ENCODE assay signal across 8 mouse cellular contexts in genomic region chr10:42275401-42275870, GRCm38 (mm10). TPM values are rescaled to one million over a fixed set of nuclear protein-coding genes. Genes with fewer than 3 reads are reported as not detected.
DNase-seq lines count a peak whose midpoint lies in the region; ATAC-seq and TF ChIP-seq lines count a peak whose summit lies in the region.

No protein-coding gene starts in this region.

- WGBS in bone marrow, adult 2 months: under 1% methylated on average over 53 of the region's 54 CpGs
- under 1% methylated on average over 40 of the region's 54 CpGs for WGBS in forebrain, embryonic 14.5 days
- WGBS in limb, embryonic 10.5 days: 0% methylated on average over 32 of the region's 54 CpGs
- under 1% methylated on average over 50 of the region's 54 CpGs for WGBS in midbrain, embryonic 13.5 days

- no peak overlapping the region for H3K27ac ChIP-seq in ES-Bruce4 (ENCODE audit: insufficient read depth, low read length)
- peak overlapping the region; percentile 97 for H3K27ac ChIP-seq in bone marrow, adult 2 months (ENCODE audit: control insufficient read depth, insufficient read depth, low read depth, low read length, poor library complexity)
- peak overlapping the region; percentile 98 for H3K27ac ChIP-seq in forebrain, embryonic 14.5 days (ENCODE audit: low read depth, low read length)
- H3K27ac ChIP-seq in limb, embryonic 10.5 days: peak overlapping the region; percentile 92
- H3K27ac ChIP-seq in midbrain, embryonic 13.5 days: peak overlapping the region; percentile 98

- H3K4me1 ChIP-seq in ES-Bruce4 (ENCODE audit: control insufficient read depth, insufficient read depth, low read length): no peaks in the 10 kb centered on the region
- H3K4me1 ChIP-seq in bone marrow, adult 2 months (ENCODE audit: control insufficient read depth, insufficient read depth, low read length): peaks cover 8% of the 10 kb centered on the region; the same call in 1 of the 2 replicates
- peaks cover 15% of the 10 kb centered on the region for H3K4me1 ChIP-seq in forebrain, embryonic 14.5 days (ENCODE audit: control insufficient read depth, insufficient read depth, low read length)
- H3K4me1 ChIP-seq in limb, embryonic 10.5 days: peaks cover 50% of the 10 kb centered on the region
- peaks cover 35% of the 10 kb centered on the region for H3K4me1 ChIP-seq in midbrain, embryonic 13.5 days (replicated peaks)

- H3K9ac ChIP-seq in ES-Bruce4 (ENCODE audit: low read depth, poor library complexity, severe bottlenecking): peak overlapping the region; percentile 93
- H3K9ac ChIP-seq in forebrain, embryonic 14.5 days (ENCODE audit: low read length): peak overlapping the region; percentile 75
- peak overlapping the region; percentile 74 for H3K9ac ChIP-seq in midbrain, embryonic 13.5 days (replicated peaks)

- DNase-seq in forebrain, embryonic 14.5 days (ENCODE audit: low spot score): peak; percentile 39
- peak; percentile 80 for DNase-seq in induced T-regulatory cell, adult 2 months (ENCODE audit: low read depth)
- DNase-seq in limb, embryonic 10.5 days (ENCODE audit: low spot score): peak; percentile 76
- DNase-seq in splenic B cell, adult 2 months (ENCODE audit: low read depth, low spot score): peak; percentile 64

- no peaks in the 10 kb centered on the region for H3K9me3 ChIP-seq in ES-Bruce4 (replicated peaks; ENCODE audit: control insufficient read depth, insufficient read depth, low read length, poor library complexity, severe bottlenecking)
- no peaks in the 10 kb centered on the region for H3K9me3 ChIP-seq in forebrain, embryonic 14.5 days (replicated peaks; ENCODE audit: control insufficient read depth, low read length)
- H3K9me3 ChIP-seq in limb, embryonic 10.5 days (replicated peaks): no peaks in the 10 kb centered on the region
- H3K9me3 ChIP-seq in midbrain, embryonic 13.5 days: no peaks in the 10 kb centered on the region

- ATAC-seq in forebrain, embryonic 14.5 days: no peak
- ATAC-seq in midbrain, embryonic 13.5 days: no peak
- ATAC-seq in inflammation-experienced regulatory T-cells, adult 6 months: no peak

- H3K36me3 ChIP-seq in ES-Bruce4 (ENCODE audit: control insufficient read depth, insufficient read depth, low read length, poor library complexity, severe bottlenecking): peaks cover 4% of the 10 kb centered on the region; the same call in 1 of the 2 replicates
- no peaks in the 10 kb centered on the region for H3K36me3 ChIP-seq in forebrain, embryonic 14.5 days (ENCODE audit: control insufficient read depth, insufficient read depth, low read length)
- H3K36me3 ChIP-seq in limb, embryonic 10.5 days: 0 out of 2 replicates have a peak, but pooled peaks cover 3% of the 10 kb centered on the region
- no peaks in the 10 kb centered on the region for H3K36me3 ChIP-seq in midbrain, embryonic 13.5 days
- no peaks in the 10 kb centered on the region for H3K36me3 ChIP-seq in splenic B cell, adult 2 months (ENCODE audit: control insufficient read depth, insufficient read depth, low read length, poor library complexity, severe bottlenecking)

- H3K4me3 ChIP-seq in ES-Bruce4 (ENCODE audit: low read depth, low read length): peak overlapping the region; percentile 79
- peak overlapping the region; percentile 99 for H3K4me3 ChIP-seq in bone marrow, adult 2 months (replicated peaks; ENCODE audit: control insufficient read depth, low read depth, low read length)
- peak overlapping the region; percentile 80 for H3K4me3 ChIP-seq in forebrain, embryonic 14.5 days (ENCODE audit: low read depth, low read length)
- H3K4me3 ChIP-seq in limb, embryonic 10.5 days: peak overlapping the region; percentile 88
- H3K4me3 ChIP-seq in midbrain, embryonic 13.5 days (replicated peaks): peak overlapping the region; percentile 62

- TF ChIP-seq EP300 in ES-Bruce4 (IDR thresholded peaks at IDR 0.05; ENCODE audit: insufficient read depth, low read depth, low read length): 0 out of 2 replicates have a peak, but pooled peaks have one; percentile 23

- no peak for TF ChIP-seq POLR2A in ES-Bruce4 (IDR thresholded peaks at IDR 0.05; ENCODE audit: insufficient read depth, low read length)
- TF ChIP-seq POLR2A in bone marrow, adult 2 months (IDR thresholded peaks at IDR 0.05; ENCODE audit: borderline replicate concordance, control insufficient read depth, low read depth, low read length): no peak

- no peaks in the 10 kb centered on the region for H3K27me3 ChIP-seq in ES-Bruce4 (ENCODE audit: control insufficient read depth, insufficient read depth, low read length, poor library complexity, severe bottlenecking)
- H3K27me3 ChIP-seq in forebrain, embryonic 14.5 days (replicated peaks; ENCODE audit: control insufficient read depth, insufficient read depth, low read length): 0 out of 2 replicates have a peak, but pooled peaks cover 3% of the 10 kb centered on the region
- peaks cover 18% of the 10 kb centered on the region for H3K27me3 ChIP-seq in limb, embryonic 10.5 days (ENCODE audit: low read depth, poor library complexity, severe bottlenecking)
- peaks cover 33% of the 10 kb centered on the region for H3K27me3 ChIP-seq in midbrain, embryonic 13.5 days
- no peaks in the 10 kb centered on the region for H3K27me3 ChIP-seq in splenic B cell, adult 2 months (ENCODE audit: control insufficient read depth, insufficient read depth, low read length, poor library complexity, severe bottlenecking)

- H3K4me2 ChIP-seq in forebrain, embryonic 14.5 days (ENCODE audit: low read length): peak overlapping the region; percentile 99
- H3K4me2 ChIP-seq in midbrain, embryonic 13.5 days (replicated peaks): peak overlapping the region; percentile 97

- TF ChIP-seq CTCF in ES-Bruce4 (IDR thresholded peaks at IDR 0.05; ENCODE audit: low read depth, low read length): no peak
- TF ChIP-seq CTCF in bone marrow, adult 2 months (IDR thresholded peaks at IDR 0.05; ENCODE audit: control insufficient read depth, insufficient read depth, low read length): no peak

RNA-seq across cellular contexts. Expression of gene Foxo3, which starts 1.1 kb away (rescaled TPM):
- 42.1 and 44.9 TPM in 2 replicates for polyA plus RNA-seq in ES-Bruce4 (2011; ENCODE audit: insufficient read depth, insufficient read length, low read depth, missing spikeins)
- polyA plus RNA-seq in bone marrow, adult 2 months (2011; ENCODE audit: insufficient read depth, insufficient read length, low replicate concordance, missing spikeins): 34.9 and 51.5 TPM in 2 replicates
- polyA plus RNA-seq in forebrain, embryonic 14.5 days (2014; fragmentation: Nextera tagmentation; extraction: Ambion mirVana): 5.4 and 5.6 TPM in 2 replicates
- polyA plus RNA-seq in limb, embryonic 10.5 days (2016; fragmentation: Nextera tagmentation; extraction: Ambion mirVana): 2.3 and 3.8 TPM in 2 replicates
- 3.5 TPM in 2 replicates for polyA plus RNA-seq in midbrain, embryonic 13.5 days (2015; fragmentation: Nextera tagmentation; extraction: Ambion mirVana)
- polyA plus RNA-seq in inflammation-experienced regulatory T-cells, adult 6 months (2017; shearing (Covaris generic)): 10 to 100 TPM in 1 of 3 experiments, 1 to 10 TPM in 2; 6.6 to 11.9 (median 9.2) TPM
